Comparison of ENCODE assay signal across 40 mouse cellular contexts in the genomic region with DNA sequence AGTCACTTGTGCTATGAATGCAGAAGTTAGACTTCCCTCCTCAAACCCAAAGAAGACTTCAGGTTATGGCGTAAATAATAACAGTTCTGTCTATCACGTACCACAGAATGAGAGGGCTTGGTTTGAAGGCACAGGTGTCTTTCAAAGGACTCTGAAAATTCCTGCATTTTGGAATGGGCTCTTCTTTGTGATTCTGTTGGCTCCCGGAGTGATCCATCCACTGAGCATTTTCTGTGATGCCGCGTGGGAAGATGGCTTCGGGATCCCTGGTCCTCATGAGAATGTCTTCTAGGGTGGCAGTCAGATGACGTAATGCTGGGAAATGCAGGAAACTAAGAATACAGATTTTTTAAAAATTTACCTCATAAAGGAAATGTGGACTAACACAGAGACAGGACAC. TPM values are rescaled to one million over a fixed set of nuclear protein-coding genes. Genes with fewer than 3 reads are reported as not detected.
"Had no signal": no experiment of that assay in that cellular context is flagged by ENCODE, and none has a peak within 500 bp of the region (broad histone marks: within the 10 kb centered on the region; RNA-seq: fewer than 3 reads in every experiment).

No protein-coding gene starts in this region.

- H3K4me1 ChIP-seq: limb, embryonic 10.5 days; limb, embryonic 12.5 days; limb, embryonic 13.5 days; limb, embryonic 15.5 days; liver, embryonic 12.5 days; liver, embryonic 13.5 days; liver, embryonic 15.5 days; lung, embryonic 15.5 days; megakaryocyte, embryonic 14.5 days; midbrain, embryonic 10.5 days; midbrain, embryonic 12.5 days; midbrain, embryonic 13.5 days; midbrain, embryonic 15.5 days; neural tube, embryonic 12.5 days; neural tube, embryonic 13.5 days had no signal

- H3K9ac ChIP-seq: limb, embryonic 12.5 days; limb, embryonic 13.5 days; limb, embryonic 15.5 days; liver, embryonic 12.5 days; liver, embryonic 13.5 days; liver, embryonic 14.5 days; liver, embryonic 15.5 days; liver, postnatal 0 days; lung, embryonic 14.5 days; lung, embryonic 15.5 days; midbrain, embryonic 12.5 days; midbrain, embryonic 13.5 days; midbrain, embryonic 15.5 days; neural tube, embryonic 12.5 days; neural tube, embryonic 13.5 days had no signal

- H3K4me2 ChIP-seq: limb, embryonic 12.5 days; limb, embryonic 13.5 days; limb, embryonic 15.5 days; liver, embryonic 11.5 days; liver, embryonic 12.5 days; liver, embryonic 13.5 days; liver, embryonic 15.5 days; lung, embryonic 14.5 days; lung, embryonic 15.5 days; midbrain, embryonic 11.5 days; midbrain, embryonic 12.5 days; midbrain, embryonic 13.5 days; midbrain, embryonic 15.5 days; neural tube, embryonic 12.5 days; neural tube, embryonic 13.5 days had no signal

- H3K27ac ChIP-seq: limb, embryonic 10.5 days; limb, embryonic 12.5 days; limb, embryonic 13.5 days; limb, embryonic 15.5 days; liver, embryonic 12.5 days; liver, embryonic 13.5 days; liver, embryonic 14.5 days; liver, embryonic 15.5 days; lung, embryonic 15.5 days; macrophage; midbrain, embryonic 10.5 days; midbrain, embryonic 12.5 days; midbrain, embryonic 13.5 days; midbrain, embryonic 15.5 days; neural tube, embryonic 12.5 days; neural tube, embryonic 13.5 days had no signal

- H3K36me3 ChIP-seq: limb, embryonic 10.5 days; limb, embryonic 12.5 days; limb, embryonic 13.5 days; limb, embryonic 15.5 days; liver, embryonic 12.5 days; liver, embryonic 13.5 days; liver, embryonic 15.5 days; lung, embryonic 15.5 days; midbrain, embryonic 10.5 days; midbrain, embryonic 12.5 days; midbrain, embryonic 13.5 days; midbrain, embryonic 15.5 days; neural tube, embryonic 12.5 days; neural tube, embryonic 13.5 days had no signal

- H3K27me3 ChIP-seq: limb, embryonic 12.5 days; limb, embryonic 13.5 days; limb, embryonic 15.5 days; liver, embryonic 12.5 days; liver, embryonic 13.5 days; liver, embryonic 15.5 days; lung, embryonic 15.5 days; megakaryocyte, embryonic 14.5 days; midbrain, embryonic 12.5 days; midbrain, embryonic 13.5 days; midbrain, embryonic 15.5 days; neural tube, embryonic 12.5 days; neural tube, embryonic 13.5 days had no signal

- H3K9me3 ChIP-seq: limb, embryonic 10.5 days; limb, embryonic 12.5 days; limb, embryonic 13.5 days; limb, embryonic 15.5 days; liver, embryonic 12.5 days; liver, embryonic 13.5 days; liver, embryonic 15.5 days; lung, embryonic 15.5 days; midbrain, embryonic 10.5 days; midbrain, embryonic 12.5 days; midbrain, embryonic 13.5 days; midbrain, embryonic 15.5 days; neural tube, embryonic 12.5 days; neural tube, embryonic 13.5 days had no signal

- H3K4me3 ChIP-seq: limb, embryonic 10.5 days; limb, embryonic 12.5 days; limb, embryonic 13.5 days; limb, embryonic 15.5 days; liver, embryonic 12.5 days; liver, embryonic 13.5 days; liver, embryonic 15.5 days; lung, embryonic 15.5 days; megakaryocyte, embryonic 14.5 days; midbrain, embryonic 10.5 days; midbrain, embryonic 12.5 days; midbrain, embryonic 13.5 days; midbrain, embryonic 15.5 days; neural tube, embryonic 12.5 days; neural tube, embryonic 13.5 days had no signal

- DNase-seq: left cerebral cortex, postnatal 4 days; liver; liver, embryonic 13.5 days; liver, postnatal 0 days; lung, adult 18-20 months; lung, adult 2 months; lung, postnatal 10 days; lung, postnatal 14 days; lung, postnatal 36 days; lung, postnatal 4 days; midbrain, embryonic 14.5 days had no signal

- ATAC-seq: liver, embryonic 12.5 days; liver, postnatal 0 days; lung, postnatal 0 days; midbrain, embryonic 13.5 days; midbrain, embryonic 15.5 days had no signal

RNA-seq across cellular contexts. Expression of a gene that starts 10.6 kb away (rescaled TPM):
- total RNA-seq: liver, adult 2 months; megakaryocyte progenitor cell, adult 5-6 weeks; megakaryocyte, adult 5-6 weeks; megakaryocyte-erythroid progenitor cell, adult 5-6 weeks; midbrain, postnatal 0 days; monocyte, adult 5-6 weeks had no signal
- polyA plus RNA-seq: limb, embryonic 10.5 days; limb, embryonic 11.5 days; limb, embryonic 12.5 days; liver, adult 2 months; liver, embryonic 11.5 days; liver, embryonic 12.5 days; liver, embryonic 13.5 days; liver, embryonic 14.5 days; liver, embryonic 15.5 days; liver, embryonic 16.5 days; liver, postnatal 0 days; lung, adult 2 months; lung, embryonic 14.5 days; lung, postnatal 0 days; macrophage; midbrain, embryonic 10.5 days; midbrain, embryonic 11.5 days; midbrain, embryonic 12.5 days; midbrain, embryonic 13.5 days; midbrain, embryonic 14.5 days; neural tube, embryonic 11.5 days; neural tube, embryonic 12.5 days; neural tube, embryonic 13.5 days had no signal

RNA-seq across cellular contexts. Expression of a gene that starts 31.3 kb away (rescaled TPM):
- total RNA-seq: megakaryocyte progenitor cell, adult 5-6 weeks; megakaryocyte-erythroid progenitor cell, adult 5-6 weeks; monocyte, adult 5-6 weeks had no signal
- polyA plus RNA-seq: macrophage had no signal
